Mouse (Mus musculus) spleen, embryonic (tissue): ENCODE results near the gene Ddr2.

Experiments used
- CTCF ChIA-PET: fragments of 350-600 bp; sonication (Branson Sonifier 250); formaldehyde crosslinking; loops from one replicate; lab custom pipeline; 2022; lab: Charles Lee

Gene Ddr2

GRCm38 (mm10) chr1:169948866-169949265 lies 161.7 kb downstream of the Ddr2 start:
- CTCF ChIA-PET, result no interaction called here

- CTCF ChIA-PET, result no interaction called here
Measured at GRCm38 (mm10) chr1:169948280-169948679, 162.3 kb downstream of the Ddr2 start.

GRCm38 (mm10) chr1:169947654-169948053 lies 162.9 kb downstream of the Ddr2 start:
- CTCF ChIA-PET, result no interaction called here

- CTCF ChIA-PET, result no interaction called here
Measured at GRCm38 (mm10) chr1:169946004-169946403, 164.6 kb downstream of the Ddr2 start.

- CTCF ChIA-PET, result interaction anchor here (0.9 kb wide), 1 partner anchor 11 kb away, joined by 3 read pairs; the partner anchor contains the start of gene Ccdc190
Measured at GRCm38 (mm10) chr1:169939345-169939744, 171.2 kb downstream of the Ddr2 start.

- CTCF ChIA-PET, result no interaction called here
Measured at GRCm38 (mm10) chr1:169934005-169934725, 176.4 kb downstream of the Ddr2 start.

- CTCF ChIA-PET, result no interaction called here
Measured at GRCm38 (mm10) chr1:169932122-169932746, 178.3 kb downstream of the Ddr2 start.

- CTCF ChIA-PET, result no interaction called here
Measured at GRCm38 (mm10) chr1:169931698-169932097, 178.9 kb downstream of the Ddr2 start.

- CTCF ChIA-PET, result interaction anchor here (1.0 kb wide), 1 partner anchor 11 kb away, joined by 3 read pairs; no protein-coding TSS in a partner anchor
Measured at GRCm38 (mm10) chr1:169928454-169928971, 182.0 kb downstream of the Ddr2 start, which contains the start of gene Ccdc190. Gene Ccdc190 (plus strand): TSS chr1:169928648.

- CTCF ChIA-PET, result interaction anchor here (1.0 kb wide), 1 partner anchor 12 kb away, joined by 3 read pairs; no protein-coding TSS in a partner anchor
Measured at GRCm38 (mm10) chr1:169927753-169928369, 182.7 kb downstream of the Ddr2 start.

GRCm38 (mm10) chr1:169924567-169924966 lies 186.0 kb downstream of the Ddr2 start:
- CTCF ChIA-PET, result no interaction called here
